Mouse (Mus musculus): Measurements from ENCODE around the gene Sh3pxd2b. TPM values are rescaled to one million over a fixed set of nuclear protein-coding genes. Genes with fewer than 3 reads are reported as not detected.
"Not testable (repeated sequence)": the region's sequence is repeated elsewhere in the genome, so short reads cannot be mapped to it uniquely, and the experiment has no call there.

The Sh3pxd2b gene
- 25.2 and 26.0 TPM in 2 replicates for polyA plus RNA-seq (2016; fragmentation: Nextera tagmentation; extraction: Ambion mirVana)

GRCm38 (mm10) chr11:32347607-32348432, at the start of gene Sh3pxd2b:
TSS of gene Sh3pxd2b (plus strand) at chr11:32347820.
- under 1% methylated on average over 65 of the region's 86 CpGs for WGBS

GRCm38 (mm10) chr11:32297866-32298531, 49.6 kb upstream of the Sh3pxd2b start:
- no peak overlapping the region for H3K9ac ChIP-seq
- H3K4me3 ChIP-seq (replicated peaks) = no peak overlapping the region
- peaks cover 18% of the 10 kb centered on the region for H3K27me3 ChIP-seq
- H3K4me2 ChIP-seq = no peak overlapping the region
- no peaks in the 10 kb centered on the region for H3K9me3 ChIP-seq
- WGBS = 86% methylated on average over 1 of the region's 1 CpGs
- no peak overlapping the region for H3K27ac ChIP-seq
- H3K4me1 ChIP-seq = no peaks in the 10 kb centered on the region
- H3K36me3 ChIP-seq (replicated peaks) = no peaks in the 10 kb centered on the region
- ATAC-seq (ENCODE audit: low FRiP score) = no peak

More at GRCm38 (mm10) chr11:32347607-32348432, at the start of gene Sh3pxd2b:
- Histone ChIP-seq H3K36me3 (replicated peaks) (peaks cover 20% of the 10 kb centered on the region), H3K9ac (peak within 1 kb of the TSS; percentile 97), H3K4me3 (replicated peaks) (peak within 1 kb of the TSS; percentile 84), H3K4me2 (peak within 1 kb of the TSS; percentile 78), H3K4me1 (peaks cover 34% of the 10 kb centered on the region), H3K27ac (peak within 1 kb of the TSS; percentile 80), H3K9me3 (no peaks in the 10 kb centered on the region), H3K27me3 (no peaks in the 10 kb centered on the region)
- peak; percentile 83 for ATAC-seq (ENCODE audit: low FRiP score)

- ATAC-seq (ENCODE audit: low FRiP score) = no peak
- Histone ChIP-seq H3K4me3 (replicated peaks) (no peak overlapping the region), H3K27ac (no peak overlapping the region)
Measured at GRCm38 (mm10) chr11:32298532-32298918, 49.1 kb upstream of the Sh3pxd2b start.

GRCm38 (mm10) chr11:32299865-32300264, 47.8 kb upstream of the Sh3pxd2b start, which contains the start of gene Hbq1a:
TSS of gene Hbq1a (plus strand) at chr11:32300069.
- Histone ChIP-seq H3K4me3 (replicated peaks) (0 out of 2 replicates have a peak within 1 kb of the TSS, but pooled peaks have one; percentile 13), H3K27me3 (peaks cover 18% of the 10 kb centered on the region), H3K4me2 (peak within 1 kb of the TSS; percentile 47)
- H3K9me3 ChIP-seq; H3K9ac ChIP-seq; H3K4me1 ChIP-seq; H3K27ac ChIP-seq; H3K36me3 ChIP-seq (replicated peaks): not testable (repeated sequence)
- WGBS = 10% methylated on average over 16 of the region's 16 CpGs
- ATAC-seq (ENCODE audit: low FRiP score) = 0 out of 2 replicates have a peak, but pooled peaks have one; percentile 41

More at GRCm38 (mm10) chr11:32298532-32298918, 49.1 kb upstream of the Sh3pxd2b start:
- WGBS = 97% methylated on average over 2 of the region's 2 CpGs
- H3K9me3 ChIP-seq = no peaks in the 10 kb centered on the region
- H3K4me2 ChIP-seq = no peak overlapping the region
- H3K27me3 ChIP-seq = peaks cover 18% of the 10 kb centered on the region
- no peaks in the 10 kb centered on the region for H3K4me1 ChIP-seq
- H3K36me3 ChIP-seq (replicated peaks) = no peaks in the 10 kb centered on the region
- no peak overlapping the region for H3K9ac ChIP-seq

- ATAC-seq (ENCODE audit: low FRiP score) = no peak
- Histone ChIP-seq H3K4me1 (no peaks in the 10 kb centered on the region), H3K27ac (no peak overlapping the region), H3K9me3 (no peaks in the 10 kb centered on the region), H3K27me3 (peaks cover 18% of the 10 kb centered on the region), H3K4me2 (peak overlapping the region; percentile 47), H3K4me3 (replicated peaks) (0 out of 2 replicates have a peak overlapping the region, but pooled peaks have one; percentile 13), H3K36me3 (replicated peaks) (no peaks in the 10 kb centered on the region), H3K9ac (no peak overlapping the region)
- 59% methylated on average over 16 of the region's 17 CpGs for WGBS
Measured at GRCm38 (mm10) chr11:32300279-32301267, 47.0 kb upstream of the Sh3pxd2b start.

GRCm38 (mm10) chr11:32301506-32301905, 46.1 kb upstream of the Sh3pxd2b start:
- 77% methylated on average over 1 of the region's 1 CpGs for WGBS
- Histone ChIP-seq H3K27me3 (peaks cover 18% of the 10 kb centered on the region), H3K4me1 (no peaks in the 10 kb centered on the region), H3K4me3 (replicated peaks) (no peak overlapping the region), H3K9me3 (no peaks in the 10 kb centered on the region), H3K9ac (no peak overlapping the region), H3K4me2 (no peak overlapping the region), H3K36me3 (replicated peaks) (no peaks in the 10 kb centered on the region), H3K27ac (no peak overlapping the region)
- no peak for ATAC-seq (ENCODE audit: low FRiP score)

GRCm38 (mm10) chr11:32302824-32303419, 44.7 kb upstream of the Sh3pxd2b start:
- no peaks in the 10 kb centered on the region for H3K9me3 ChIP-seq
- peaks cover 18% of the 10 kb centered on the region for H3K27me3 ChIP-seq
- no peak for ATAC-seq (ENCODE audit: low FRiP score)
- H3K27ac ChIP-seq = no peak overlapping the region
- no peak overlapping the region for H3K4me2 ChIP-seq
- H3K4me3 ChIP-seq (replicated peaks) = no peak overlapping the region
- H3K4me1 ChIP-seq = no peaks in the 10 kb centered on the region
- H3K36me3 ChIP-seq (replicated peaks) = no peaks in the 10 kb centered on the region
- WGBS = 43% methylated on average over 2 of the region's 2 CpGs
- no peak overlapping the region for H3K9ac ChIP-seq

- H3K9ac ChIP-seq = no peak overlapping the region
- no peaks in the 10 kb centered on the region for H3K36me3 ChIP-seq (replicated peaks)
- H3K4me3 ChIP-seq (replicated peaks) = no peak overlapping the region
- H3K9me3 ChIP-seq = no peaks in the 10 kb centered on the region
- no peak overlapping the region for H3K4me2 ChIP-seq
- 94% methylated on average over 1 of the region's 1 CpGs for WGBS
- no peak for ATAC-seq (ENCODE audit: low FRiP score)
- H3K4me1 ChIP-seq = no peaks in the 10 kb centered on the region
- H3K27me3 ChIP-seq = peaks cover 18% of the 10 kb centered on the region
- H3K27ac ChIP-seq = no peak overlapping the region
Measured at GRCm38 (mm10) chr11:32303455-32303854, 44.2 kb upstream of the Sh3pxd2b start.

- H3K27ac ChIP-seq = no peak overlapping the region
- peaks cover 3% of the 10 kb centered on the region; the same call in 1 of the 2 replicates for H3K27me3 ChIP-seq
- WGBS = 61% methylated on average over 1 of the region's 1 CpGs
- H3K4me1 ChIP-seq = 0 out of 2 replicates have a peak, but pooled peaks cover 2% of the 10 kb centered on the region
- no peak overlapping the region for H3K4me2 ChIP-seq
- H3K36me3 ChIP-seq (replicated peaks) = no peaks in the 10 kb centered on the region
- no peak for ATAC-seq (ENCODE audit: low FRiP score)
- no peak overlapping the region for H3K9ac ChIP-seq
- no peaks in the 10 kb centered on the region for H3K9me3 ChIP-seq
- no peak overlapping the region for H3K4me3 ChIP-seq (replicated peaks)
Measured at GRCm38 (mm10) chr11:32307006-32307405, 40.6 kb upstream of the Sh3pxd2b start.

- Histone ChIP-seq H3K4me2 (no peak overlapping the region), H3K27ac (no peak overlapping the region), H3K9ac (no peak overlapping the region), H3K36me3 (replicated peaks) (no peaks in the 10 kb centered on the region), H3K27me3 (no peaks in the 10 kb centered on the region), H3K4me1 (0 out of 2 replicates have a peak, but pooled peaks cover 2% of the 10 kb centered on the region), H3K4me3 (replicated peaks) (no peak overlapping the region), H3K9me3 (no peaks in the 10 kb centered on the region)
- WGBS = 45% methylated on average over 4 of the region's 4 CpGs
- ATAC-seq (ENCODE audit: low FRiP score) = no peak
Measured at GRCm38 (mm10) chr11:32309446-32309845, 38.2 kb upstream of the Sh3pxd2b start.

GRCm38 (mm10) chr11:32309928-32310327, 37.7 kb upstream of the Sh3pxd2b start:
- WGBS = 77% methylated on average over 3 of the region's 3 CpGs
- no peak overlapping the region for H3K9ac ChIP-seq
- H3K27ac ChIP-seq = no peak overlapping the region
- H3K4me1 ChIP-seq = 0 out of 2 replicates have a peak, but pooled peaks cover 2% of the 10 kb centered on the region
- no peaks in the 10 kb centered on the region for H3K9me3 ChIP-seq
- no peaks in the 10 kb centered on the region for H3K27me3 ChIP-seq
- no peak overlapping the region for H3K4me3 ChIP-seq (replicated peaks)
- ATAC-seq (ENCODE audit: low FRiP score) = no peak
- H3K36me3 ChIP-seq (replicated peaks) = no peaks in the 10 kb centered on the region
- no peak overlapping the region for H3K4me2 ChIP-seq

All from forebrain, embryonic 12.5 days (tissue).